Mouse (Mus musculus): Measurements from ENCODE around the gene Fgd1. TPM values are rescaled to one million over a fixed set of nuclear protein-coding genes. Genes with fewer than 3 reads are reported as not detected.

The Fgd1 gene
- 10 to 100 TPM; 18.6 to 23.5 TPM for total RNA-seq (2021)

DNA sequence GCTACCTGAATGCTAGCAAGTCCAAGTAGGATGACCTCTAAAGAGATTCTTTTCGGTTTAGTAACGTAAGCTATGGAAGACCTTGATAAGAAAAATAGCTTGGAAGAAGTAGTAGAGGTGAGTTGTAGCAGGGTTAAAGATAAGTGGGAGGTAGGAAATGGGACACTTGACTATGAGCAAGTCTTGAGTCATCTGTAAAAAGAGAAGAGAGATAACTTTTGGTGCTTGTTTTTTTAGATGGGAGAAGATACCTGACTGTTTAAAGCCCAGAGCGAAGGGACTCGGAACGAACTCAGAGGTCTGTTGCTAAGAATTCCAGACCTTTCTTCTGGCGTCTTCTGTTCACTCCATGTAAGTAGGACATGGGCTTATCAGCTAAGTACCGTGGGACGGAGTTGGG lies at the start of gene Fgd1:
Fgd1 (plus strand) TSS at position 301 of the 400 bp plus-strand sequence.
- no peak for DNase-seq (ENCODE audit: extremely low spot score in 1 of 2, low spot score in 1 of 2)

DNA sequence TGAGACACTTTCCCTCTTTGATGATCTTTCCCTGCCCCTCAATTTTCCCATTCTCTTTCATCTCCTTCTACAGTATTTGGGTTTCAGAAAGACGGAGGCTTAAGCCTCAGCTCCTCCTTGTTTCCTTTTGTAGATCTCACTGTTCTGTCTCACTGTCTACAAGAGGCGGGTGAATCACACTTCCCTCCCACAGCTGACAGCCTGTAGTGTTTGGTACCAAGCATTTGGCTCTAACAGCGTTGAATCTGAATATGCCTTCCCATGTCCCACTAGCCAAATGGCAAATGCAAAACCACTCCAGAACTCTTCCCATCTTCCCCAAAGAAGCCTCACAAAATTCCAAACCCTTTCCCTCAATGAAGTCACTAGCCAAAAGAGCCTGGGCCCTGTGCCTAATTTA lies 49.2 kb upstream of the Fgd1 start:
- DNase-seq (ENCODE audit: extremely low spot score in 1 of 2, low spot score in 1 of 2) = no peak

DNA sequence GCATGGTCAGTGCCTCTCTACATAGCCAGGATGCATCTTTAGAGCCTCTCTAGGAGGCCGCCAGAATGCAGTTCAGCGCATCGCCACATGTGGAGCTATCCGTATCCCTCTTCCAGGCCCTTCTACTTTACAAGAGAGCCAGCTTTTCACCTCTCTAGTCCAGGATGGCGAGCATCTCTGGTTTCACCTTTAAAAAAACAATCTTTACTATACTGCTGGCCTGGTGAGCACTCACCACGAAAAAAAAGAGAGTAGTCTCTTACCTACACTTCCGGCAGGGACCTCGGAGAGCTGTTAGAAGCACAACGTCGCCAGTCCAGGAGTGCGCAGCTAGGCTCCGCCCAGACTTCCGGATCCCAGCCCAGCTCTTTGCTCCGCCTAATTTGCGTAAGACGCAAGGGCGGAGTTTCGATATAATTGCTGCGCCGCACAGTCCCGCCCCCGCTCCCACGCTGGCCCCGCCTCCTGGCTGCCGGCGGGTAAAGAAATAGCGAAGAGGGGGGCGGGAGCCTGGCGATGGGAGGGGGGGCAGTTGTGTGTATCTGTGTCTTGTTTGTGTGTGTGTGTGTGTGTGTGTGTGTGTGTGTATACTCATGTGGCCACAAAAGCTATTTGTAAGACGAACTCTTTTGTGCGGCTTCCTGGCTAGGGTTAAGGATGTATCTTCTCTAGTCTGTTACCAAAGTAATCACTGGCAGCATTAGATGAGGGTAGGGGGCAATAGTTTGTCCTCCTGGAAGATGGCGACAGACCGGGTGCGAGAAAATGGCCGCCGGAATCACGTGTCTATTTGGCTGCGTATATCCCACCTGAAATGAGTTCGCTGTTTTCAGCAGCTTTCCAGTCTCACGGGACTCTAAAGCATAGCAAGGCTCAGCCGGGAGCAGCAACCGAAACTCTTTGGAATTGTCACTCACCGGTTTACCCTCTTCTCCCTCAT lies 28.7 kb upstream of the Fgd1 start, which contains the start of gene Gnl3l:
Gnl3l (minus strand) TSS at position 385 of the 940 bp plus-strand sequence.
- DNase-seq (ENCODE audit: extremely low spot score in 1 of 2, low spot score in 1 of 2) = peak; percentile 53 to 70

DNA sequence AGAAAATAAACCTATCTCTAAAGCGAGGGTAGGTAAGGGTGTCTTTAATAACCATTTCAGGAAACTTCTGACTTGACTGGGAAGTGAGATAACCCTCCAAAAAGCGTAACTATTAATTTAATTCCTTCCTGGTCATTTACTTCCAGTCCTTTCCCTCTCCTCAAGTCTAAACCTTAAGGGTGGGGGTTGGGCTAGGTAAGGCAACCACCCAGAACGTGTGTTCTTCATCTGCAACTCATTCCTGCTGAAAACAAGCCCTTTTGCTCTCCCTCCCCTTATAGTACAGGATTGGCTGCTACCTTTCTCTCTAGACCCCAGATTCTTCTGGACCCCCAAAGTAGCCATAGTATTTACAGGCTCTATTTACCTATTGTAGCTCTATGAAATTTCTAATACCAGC lies 28.1 kb upstream of the Fgd1 start:
- DNase-seq (ENCODE audit: extremely low spot score in 1 of 2, low spot score in 1 of 2) = no peak

DNA sequence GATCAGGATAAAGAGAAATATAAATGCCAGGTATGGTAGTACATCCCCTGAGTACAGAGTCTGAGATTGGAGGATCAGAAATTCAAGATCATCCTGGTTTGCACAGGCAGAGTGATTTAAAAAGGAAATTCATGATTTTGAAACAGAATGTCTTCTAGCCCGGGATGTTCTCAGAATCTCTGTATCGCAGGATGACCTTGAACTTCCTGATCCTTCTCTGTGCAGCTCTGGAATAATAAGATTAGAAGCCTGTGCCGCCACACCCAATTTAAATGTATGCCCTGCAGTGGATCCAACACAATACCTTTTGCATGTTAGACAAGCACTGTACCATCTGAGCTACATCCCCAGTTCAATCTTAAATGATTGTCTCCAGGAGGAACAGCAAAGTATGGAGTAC lies 27.2 kb upstream of the Fgd1 start:
- no peak for DNase-seq (ENCODE audit: extremely low spot score in 1 of 2, low spot score in 1 of 2)

DNA sequence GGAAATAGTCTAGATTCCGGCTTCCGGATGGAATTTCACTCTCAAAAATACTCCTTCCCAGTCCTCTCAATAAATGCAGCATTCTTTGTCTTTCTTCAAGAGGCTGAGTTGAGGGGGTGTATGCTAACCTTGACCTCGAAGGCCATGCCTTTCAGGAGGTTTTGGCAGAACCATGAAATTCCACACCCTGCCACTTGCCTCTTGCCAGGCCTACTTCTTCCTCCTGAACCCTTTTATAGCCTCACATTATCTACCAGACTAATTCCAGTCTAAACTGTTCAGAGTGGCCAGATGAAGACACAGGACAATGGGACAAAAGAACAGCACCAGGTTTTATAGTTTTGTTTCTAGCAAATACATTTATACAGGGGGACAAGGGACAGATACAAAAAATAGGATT lies 14.6 kb upstream of the Fgd1 start:
- no peak for DNase-seq (ENCODE audit: extremely low spot score in 1 of 2, low spot score in 1 of 2)

DNA sequence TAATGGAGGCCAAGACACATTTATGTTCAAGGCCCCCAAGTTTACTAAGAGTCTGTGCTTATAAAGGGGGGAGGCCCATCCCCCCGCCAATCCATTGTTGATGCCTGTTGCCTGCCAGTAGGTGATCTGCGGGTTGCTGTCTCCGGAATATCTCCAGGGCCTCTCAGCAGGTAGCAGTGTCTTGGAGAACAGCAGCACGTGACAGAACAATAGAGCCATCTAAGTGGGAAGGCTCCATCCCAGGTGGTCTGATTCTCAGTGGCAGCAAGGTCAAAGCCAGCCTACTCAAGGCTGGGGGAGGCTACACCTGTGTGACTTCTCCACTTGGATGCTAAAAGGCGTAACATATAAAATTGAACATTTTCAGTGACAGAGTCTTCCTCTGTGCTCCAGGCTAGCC lies 4.7 kb upstream of the Fgd1 start:
- DNase-seq (ENCODE audit: extremely low spot score in 1 of 2, low spot score in 1 of 2) = no peak

DNA sequence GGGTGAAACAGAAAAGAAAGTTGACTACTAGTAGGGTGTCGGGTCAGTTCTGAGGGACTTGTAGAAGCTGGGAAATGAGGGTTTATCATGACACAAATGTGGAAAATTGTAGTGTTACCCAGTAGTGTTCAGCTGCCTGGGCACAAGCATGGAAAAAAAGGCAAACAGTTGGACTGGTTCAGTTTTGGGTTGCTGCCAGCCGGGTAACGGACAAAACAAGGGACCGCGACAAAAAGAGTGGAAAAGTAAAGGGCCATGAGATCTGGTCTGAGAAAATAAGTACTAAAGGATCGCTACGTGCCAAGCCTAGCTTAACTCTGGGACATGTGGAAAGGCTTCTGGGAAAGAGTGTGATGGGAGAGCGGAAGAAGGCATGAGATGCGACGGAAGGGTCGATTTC lies 371 bp downstream of the Fgd1 start:
- DNase-seq (ENCODE audit: extremely low spot score in 1 of 2, low spot score in 1 of 2) = no peak

DNA sequence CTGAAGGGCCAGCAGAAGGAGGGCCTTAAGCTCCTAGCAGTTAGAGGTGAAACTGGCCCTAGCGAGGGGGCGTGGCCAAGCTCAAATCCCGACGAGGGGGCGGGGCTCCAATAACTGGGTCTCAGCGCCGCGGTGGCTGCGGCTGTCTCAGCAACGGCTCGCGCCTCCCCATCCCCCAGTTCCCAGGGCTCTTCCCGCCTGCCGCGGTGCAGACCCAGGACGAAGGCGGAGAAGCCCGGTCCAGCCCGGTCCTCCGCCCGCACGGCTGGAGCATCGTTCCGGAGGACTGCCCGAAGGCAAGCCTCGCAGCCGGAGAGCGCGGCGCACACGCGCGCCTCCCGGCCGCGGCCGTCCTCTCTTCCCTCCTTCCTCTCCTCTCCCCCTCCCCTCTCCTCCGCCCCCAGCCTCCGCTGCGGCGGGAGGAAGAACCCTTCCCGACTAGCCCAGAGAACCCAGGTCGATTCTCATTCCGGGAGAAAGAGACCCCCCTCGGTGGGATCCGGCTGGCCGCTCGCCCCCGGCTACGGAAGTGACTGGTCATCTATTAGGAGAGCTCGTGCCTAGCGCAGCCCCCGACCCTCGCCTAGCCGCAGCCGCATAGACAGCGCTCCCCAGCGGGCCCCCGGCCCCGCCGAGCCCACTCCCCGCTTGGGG lies 954 bp downstream of the Fgd1 start:
- DNase-seq (ENCODE audit: extremely low spot score in 1 of 2, low spot score in 1 of 2) = peak; percentile 62 to 70

DNA sequence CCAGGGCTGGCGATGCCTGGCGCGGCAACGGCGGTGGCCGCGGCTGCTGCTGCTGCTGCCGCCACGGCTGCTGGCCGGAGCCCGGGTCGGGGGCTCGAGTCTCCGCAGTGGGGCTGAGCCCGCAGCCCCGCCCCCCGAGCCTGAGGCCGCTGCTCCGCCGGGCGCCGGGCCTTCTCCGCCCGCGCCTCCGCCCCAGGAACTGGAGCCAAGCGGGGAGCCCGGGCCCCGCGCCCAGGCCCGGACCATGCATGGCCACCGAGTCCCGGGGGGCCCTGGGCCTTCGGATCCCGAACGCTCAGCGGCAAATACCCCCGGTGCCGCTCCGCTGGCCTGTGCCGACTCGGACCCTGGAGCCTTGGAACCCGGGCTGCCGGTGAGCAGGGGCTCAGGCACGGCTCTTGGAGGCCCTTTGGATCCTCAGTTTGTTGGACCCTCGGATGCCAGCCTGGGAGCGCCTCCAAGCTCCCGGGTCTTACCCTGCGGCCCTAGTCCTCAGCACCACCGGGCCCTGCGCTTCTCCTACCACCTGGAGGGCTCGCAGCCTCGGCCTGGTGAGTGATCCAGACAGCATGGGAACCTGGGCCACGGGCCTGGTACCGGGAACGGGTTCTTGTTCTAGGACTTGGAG lies 1.6 kb downstream of the Fgd1 start:
- DNase-seq (ENCODE audit: extremely low spot score in 1 of 2, low spot score in 1 of 2) = peak; percentile 11 to 27

DNA sequence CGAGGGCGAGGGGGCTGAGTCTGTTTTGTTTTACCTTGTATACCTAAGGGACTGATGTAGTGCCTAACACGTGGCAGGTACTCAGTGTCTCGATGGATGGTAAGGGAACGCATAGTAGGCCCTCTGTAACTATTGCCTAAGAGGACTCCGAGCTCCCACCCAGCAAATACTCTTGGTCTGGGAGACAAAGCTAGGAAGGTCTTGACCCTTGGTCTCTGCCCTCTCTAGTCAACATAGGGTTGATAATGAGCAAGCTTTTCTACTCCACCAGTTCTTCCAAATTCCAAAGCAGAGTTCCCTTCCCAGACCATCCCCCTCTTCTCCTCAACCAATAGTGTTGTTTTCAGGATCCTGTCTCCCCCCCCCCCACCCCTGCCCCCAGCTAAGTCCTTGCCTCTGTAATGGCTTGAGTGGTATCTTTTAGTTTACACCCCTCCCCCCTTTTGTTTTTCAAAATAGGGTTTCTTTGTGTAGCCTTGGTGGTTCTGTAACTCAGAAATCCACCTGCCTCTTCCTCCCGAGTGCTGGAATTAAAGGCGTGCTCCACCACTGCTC lies 3.8 kb downstream of the Fgd1 start:
- no peak for DNase-seq (ENCODE audit: extremely low spot score in 1 of 2, low spot score in 1 of 2)

DNA sequence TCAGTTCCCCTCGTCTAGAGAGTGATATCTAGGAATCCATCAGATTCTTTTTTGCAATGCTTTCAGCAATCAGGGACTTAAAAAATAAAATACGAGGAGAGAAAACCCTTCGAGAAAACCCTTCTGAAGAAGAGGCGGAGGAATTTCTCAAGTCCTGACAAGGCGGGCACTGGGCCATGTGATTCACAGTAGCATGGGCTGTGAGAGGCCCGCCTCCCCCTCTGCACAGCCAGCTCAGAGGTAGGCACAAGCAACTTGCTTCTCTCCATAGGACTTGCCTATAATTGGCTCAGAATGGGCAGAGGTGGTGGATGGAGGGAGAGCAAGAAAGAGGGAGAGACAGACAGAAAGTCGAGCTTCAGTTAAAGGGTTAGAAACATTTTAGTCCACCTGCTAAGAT lies 4.4 kb downstream of the Fgd1 start:
- DNase-seq (ENCODE audit: extremely low spot score in 1 of 2, low spot score in 1 of 2) = peak in 1 of 2 experiments; percentile 13

DNA sequence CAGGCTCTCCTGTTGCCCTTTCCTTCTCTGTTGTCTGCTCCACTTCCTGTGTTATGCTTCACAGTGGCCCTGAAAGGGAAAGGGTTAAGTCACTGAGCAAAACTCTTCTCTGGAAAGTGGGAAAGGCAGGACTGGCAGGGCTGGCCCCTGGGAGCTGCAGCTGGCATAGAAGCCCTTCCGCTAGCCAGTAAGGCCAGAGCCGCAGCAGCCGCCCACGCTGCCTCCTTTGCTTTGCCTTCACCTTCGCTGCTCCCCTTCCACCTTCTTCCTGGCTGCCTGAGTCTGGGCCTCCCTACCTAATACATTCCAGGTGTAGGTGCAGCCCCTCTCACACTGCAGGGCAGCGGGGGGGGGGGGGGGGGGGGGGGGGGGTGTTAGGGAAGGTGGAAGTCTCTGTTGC lies 8.5 kb downstream of the Fgd1 start:
- DNase-seq (ENCODE audit: extremely low spot score in 1 of 2, low spot score in 1 of 2) = no peak

DNA sequence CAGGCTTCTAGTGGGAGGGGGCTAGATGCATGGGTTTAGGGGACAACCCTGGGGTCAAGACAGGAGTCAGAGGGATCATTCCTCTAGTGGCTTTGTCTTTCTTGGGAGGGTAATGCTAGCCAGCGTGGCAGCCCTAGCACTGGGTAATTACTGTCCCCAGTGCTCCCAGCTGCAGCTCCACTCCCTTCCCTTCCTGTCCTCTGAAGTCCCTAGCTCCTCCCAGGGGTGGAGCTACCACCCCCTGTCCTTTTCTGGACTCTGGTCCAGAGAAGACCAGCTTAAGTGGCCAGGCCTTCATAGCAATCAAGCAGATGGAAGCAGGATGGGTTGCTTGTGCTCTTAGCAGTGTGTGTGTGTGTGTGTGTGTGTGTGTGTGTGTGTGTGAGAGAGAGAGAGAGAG lies 9.6 kb downstream of the Fgd1 start:
- DNase-seq (ENCODE audit: extremely low spot score in 1 of 2, low spot score in 1 of 2) = no peak

DNA sequence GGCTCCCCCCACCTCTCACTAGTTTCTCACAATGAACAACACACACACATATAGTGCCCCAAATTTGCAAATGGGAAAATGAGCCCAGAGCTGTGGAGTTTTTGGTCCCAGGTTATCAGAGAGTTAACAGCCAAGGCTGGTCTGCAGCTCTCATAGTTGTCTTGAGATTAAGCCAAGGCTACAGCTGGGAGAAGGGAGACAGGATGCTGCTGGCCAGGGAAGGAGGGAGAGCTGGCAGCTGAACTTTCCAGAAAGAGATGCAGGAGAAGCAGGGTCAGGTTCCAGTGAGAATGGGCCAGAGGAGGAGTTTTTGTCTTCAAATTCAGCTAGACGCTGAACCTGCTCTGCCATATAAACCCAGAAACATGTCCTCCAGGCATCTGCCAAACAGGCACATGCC lies 13.4 kb downstream of the Fgd1 start:
- DNase-seq (ENCODE audit: extremely low spot score in 1 of 2, low spot score in 1 of 2) = no peak

DNA sequence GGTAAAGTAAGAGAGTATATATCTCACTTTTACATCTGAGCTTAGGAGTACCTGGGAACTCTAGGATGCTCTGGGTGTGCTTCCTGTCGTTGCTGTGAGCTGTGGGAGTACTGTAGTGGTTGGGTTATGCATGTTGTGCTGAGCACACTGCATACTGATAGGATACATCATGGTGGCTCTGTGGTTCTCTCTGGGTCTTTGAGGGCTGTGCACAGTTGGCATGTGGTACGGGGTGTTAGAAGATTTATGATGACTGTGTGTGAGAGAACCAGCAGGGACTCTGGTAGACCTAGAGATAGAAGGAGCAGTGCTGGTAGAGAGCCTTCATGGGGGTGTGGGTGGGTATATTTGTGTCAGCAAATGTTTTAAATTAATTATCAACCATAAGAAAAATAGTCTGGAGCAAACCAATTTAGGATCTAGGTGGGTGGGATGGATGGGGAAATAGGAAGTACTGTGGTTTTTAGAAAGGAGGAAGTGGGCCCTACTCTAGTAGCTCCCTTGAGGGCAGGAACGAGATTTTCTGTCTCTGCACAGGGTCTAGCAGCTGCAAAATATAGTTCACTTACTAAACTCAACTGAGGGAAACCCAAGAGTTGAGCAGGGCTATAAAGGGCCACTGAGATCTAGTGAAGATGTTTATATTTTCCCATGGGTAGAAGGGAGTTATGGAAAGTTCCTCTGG lies 15.8 kb downstream of the Fgd1 start:
- DNase-seq (ENCODE audit: extremely low spot score in 1 of 2, low spot score in 1 of 2) = no peak

DNA sequence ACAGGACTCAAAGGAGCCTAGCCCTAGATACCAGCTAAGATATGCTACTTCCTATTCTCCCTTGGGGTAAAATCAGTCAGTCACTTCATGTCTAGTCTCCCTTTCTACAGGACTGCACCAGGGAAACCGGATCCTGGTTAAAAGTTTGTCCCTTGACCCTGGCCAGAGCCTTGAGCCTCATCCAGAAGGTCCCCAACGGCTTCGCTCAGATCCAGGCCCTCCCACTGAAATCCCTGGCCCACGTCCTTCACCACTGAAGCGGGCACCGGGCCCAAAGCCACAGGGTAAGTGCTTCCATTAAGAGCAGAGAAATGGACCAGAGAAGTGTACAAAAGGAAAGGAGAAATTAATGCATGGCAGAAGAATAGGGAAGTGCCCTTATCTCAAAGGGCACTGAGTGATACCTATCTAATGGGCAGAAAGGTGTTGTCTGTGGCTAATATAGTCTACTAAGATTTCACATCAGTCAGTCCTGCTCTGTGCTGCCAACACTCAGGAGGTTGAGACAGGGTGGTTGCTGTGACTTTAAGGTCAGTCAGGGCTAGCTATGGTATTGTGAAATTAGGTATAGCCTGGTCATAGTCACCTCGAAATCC lies 20.2 kb downstream of the Fgd1 start:
- DNase-seq (ENCODE audit: extremely low spot score in 1 of 2, low spot score in 1 of 2) = no peak

DNA sequence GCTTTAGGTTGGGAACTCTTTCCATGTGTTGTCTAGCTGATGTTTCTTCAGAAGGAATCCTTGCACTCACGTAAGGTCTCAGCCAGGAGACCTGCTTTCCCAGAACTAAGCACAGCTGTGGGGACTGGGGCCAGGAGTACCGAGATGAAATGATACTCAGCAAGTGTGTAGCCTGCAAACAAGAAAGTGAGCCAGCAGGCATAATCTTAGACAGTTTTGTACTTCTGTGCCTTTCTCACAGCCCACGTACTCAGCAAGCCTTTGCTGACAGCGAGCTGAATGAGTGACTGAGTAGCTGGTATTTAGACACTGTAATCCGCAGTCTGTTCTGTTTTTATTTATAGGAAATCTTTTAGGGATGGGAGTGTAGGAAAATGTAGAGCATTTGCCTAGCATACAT lies 21.9 kb downstream of the Fgd1 start:
- no peak for DNase-seq (ENCODE audit: extremely low spot score in 1 of 2, low spot score in 1 of 2)

DNA sequence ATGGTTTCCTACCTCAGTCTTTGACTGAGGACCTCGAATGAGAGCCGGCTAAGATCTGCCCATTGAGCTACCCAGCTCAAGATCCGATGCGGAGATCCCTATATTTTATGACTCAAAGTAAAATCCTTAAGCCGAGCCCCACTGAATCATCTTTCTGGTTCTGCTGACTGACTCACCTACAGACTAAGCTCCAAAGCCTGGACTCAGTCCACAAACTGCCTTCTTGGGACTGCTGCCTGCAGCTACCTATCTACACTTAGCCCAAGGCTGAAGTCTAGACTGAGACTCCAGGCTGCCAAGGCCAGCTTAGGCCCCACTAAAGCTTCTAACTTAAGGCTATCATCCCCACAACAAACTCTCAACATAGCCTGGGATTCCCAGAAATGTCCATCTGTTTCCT lies 30.1 kb downstream of the Fgd1 start:
- DNase-seq (ENCODE audit: extremely low spot score in 1 of 2, low spot score in 1 of 2) = no peak

DNA sequence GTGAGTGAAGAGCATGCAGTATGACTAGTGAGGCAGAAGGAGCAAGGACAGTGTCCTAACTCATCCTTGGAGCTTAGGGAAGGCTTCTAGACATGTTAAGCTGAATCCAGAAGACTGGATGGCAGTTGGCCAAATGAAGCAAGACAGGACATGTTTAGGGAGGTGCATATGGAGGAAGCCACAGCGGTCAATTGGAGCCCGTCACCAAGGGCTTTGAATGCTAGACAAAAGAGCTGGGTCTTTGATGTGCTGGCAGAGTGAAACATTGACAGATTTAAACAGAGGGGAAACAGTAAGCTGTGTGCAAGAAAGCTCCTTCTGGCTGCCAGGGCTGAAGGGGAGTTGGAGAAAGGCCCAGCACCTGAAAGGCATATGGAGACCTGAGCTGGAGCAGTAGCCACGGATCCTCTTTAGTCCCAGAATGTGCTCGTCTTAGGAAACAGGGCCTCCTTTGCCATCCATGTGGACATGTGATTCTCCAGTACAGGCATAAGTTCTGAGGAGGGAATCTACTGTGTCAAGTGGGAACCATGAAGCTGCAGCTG lies 31.1 kb downstream of the Fgd1 start:
- no peak for DNase-seq (ENCODE audit: extremely low spot score in 1 of 2, low spot score in 1 of 2)
